Mouse (Mus musculus): Measurements from ENCODE around the gene Snx3. TPM values are rescaled to one million over a fixed set of nuclear protein-coding genes. Genes with fewer than 3 reads are reported as not detected.

The Snx3 gene
- polyA plus RNA-seq, 1 experiment from 2014 or later, result 292 TPM

GRCm38 (mm10) chr10:42521315-42521981, 19.6 kb downstream of the Snx3 start:
- ATAC-seq (ENCODE audit: low read depth), result no peak

GRCm38 (mm10) chr10:42522912-42523311, 21.1 kb downstream of the Snx3 start:
- 60% methylated on average over 2 of the region's 2 CpGs for WGBS
- no peak for ATAC-seq (ENCODE audit: low read depth)

More at GRCm38 (mm10) chr10:42521315-42521981, 19.6 kb downstream of the Snx3 start:
- Histone ChIP-seq H3K4me2 (ENCODE audit: low read depth, low read length) (no peak overlapping the region), H3K4me1 (ENCODE audit: control insufficient read depth, insufficient read depth, low read length) (no peaks in the 10 kb centered on the region), H3K9ac (replicated peaks; ENCODE audit: low read depth, low read length) (no peak overlapping the region), H3K27me3 (ENCODE audit: control insufficient read depth, insufficient read depth, low read length) (no peaks in the 10 kb centered on the region), H3K9me3 (ENCODE audit: control insufficient read depth, low read length) (no peaks in the 10 kb centered on the region), H3K4me3 (ENCODE audit: low read depth, low read length) (no peak overlapping the region), H3K36me3 (ENCODE audit: control insufficient read depth, insufficient read depth, low read length) (no peaks in the 10 kb centered on the region), H3K27ac (ENCODE audit: low read depth, low read length) (no peak overlapping the region)
- WGBS, result 59% methylated on average over 5 of the region's 5 CpGs

GRCm38 (mm10) chr10:42523556-42524162, 21.8 kb downstream of the Snx3 start:
- Histone ChIP-seq H3K36me3 (ENCODE audit: control insufficient read depth, insufficient read depth, low read length) (no peaks in the 10 kb centered on the region), H3K27ac (ENCODE audit: low read depth, low read length) (no peak overlapping the region), H3K9me3 (ENCODE audit: control insufficient read depth, low read length) (no peaks in the 10 kb centered on the region), H3K9ac (replicated peaks; ENCODE audit: low read depth, low read length) (no peak overlapping the region), H3K4me3 (ENCODE audit: low read depth, low read length) (no peak overlapping the region), H3K4me2 (ENCODE audit: low read depth, low read length) (no peak overlapping the region), H3K4me1 (ENCODE audit: control insufficient read depth, insufficient read depth, low read length) (no peaks in the 10 kb centered on the region), H3K27me3 (ENCODE audit: control insufficient read depth, insufficient read depth, low read length) (no peaks in the 10 kb centered on the region)
- 77% methylated on average over 11 of the region's 11 CpGs for WGBS
- ATAC-seq (ENCODE audit: low read depth), result no peak

More at GRCm38 (mm10) chr10:42522912-42523311, 21.1 kb downstream of the Snx3 start:
- H3K9ac ChIP-seq (replicated peaks; ENCODE audit: low read depth, low read length), result no peak overlapping the region
- no peaks in the 10 kb centered on the region for H3K9me3 ChIP-seq (ENCODE audit: control insufficient read depth, low read length)
- H3K27me3 ChIP-seq (ENCODE audit: control insufficient read depth, insufficient read depth, low read length), result no peaks in the 10 kb centered on the region
- no peak overlapping the region for H3K4me3 ChIP-seq (ENCODE audit: low read depth, low read length)
- no peaks in the 10 kb centered on the region for H3K36me3 ChIP-seq (ENCODE audit: control insufficient read depth, insufficient read depth, low read length)
- H3K4me2 ChIP-seq (ENCODE audit: low read depth, low read length), result no peak overlapping the region
- no peaks in the 10 kb centered on the region for H3K4me1 ChIP-seq (ENCODE audit: control insufficient read depth, insufficient read depth, low read length)
- no peak overlapping the region for H3K27ac ChIP-seq (ENCODE audit: low read depth, low read length)

- Histone ChIP-seq H3K36me3 (ENCODE audit: control insufficient read depth, insufficient read depth, low read length) (0 out of 2 replicates have a peak, but pooled peaks cover 3% of the 10 kb centered on the region), H3K4me3 (ENCODE audit: low read depth, low read length) (no peak overlapping the region), H3K4me2 (ENCODE audit: low read depth, low read length) (no peak overlapping the region), H3K27me3 (ENCODE audit: control insufficient read depth, insufficient read depth, low read length) (no peaks in the 10 kb centered on the region), H3K9me3 (ENCODE audit: control insufficient read depth, low read length) (no peaks in the 10 kb centered on the region), H3K4me1 (ENCODE audit: control insufficient read depth, insufficient read depth, low read length) (no peaks in the 10 kb centered on the region), H3K27ac (ENCODE audit: low read depth, low read length) (no peak overlapping the region), H3K9ac (replicated peaks; ENCODE audit: low read depth, low read length) (no peak overlapping the region)
- WGBS, result 100% methylated on average over 3 of the region's 3 CpGs
- no peak for ATAC-seq (ENCODE audit: low read depth)
Measured at GRCm38 (mm10) chr10:42525682-42526081, 23.9 kb downstream of the Snx3 start.

- Histone ChIP-seq H3K27me3 (ENCODE audit: control insufficient read depth, insufficient read depth, low read length) (no peaks in the 10 kb centered on the region), H3K4me2 (ENCODE audit: low read depth, low read length) (no peak overlapping the region), H3K9ac (replicated peaks; ENCODE audit: low read depth, low read length) (no peak overlapping the region), H3K9me3 (ENCODE audit: control insufficient read depth, low read length) (no peaks in the 10 kb centered on the region), H3K36me3 (ENCODE audit: control insufficient read depth, insufficient read depth, low read length) (0 out of 2 replicates have a peak, but pooled peaks cover 10% of the 10 kb centered on the region), H3K27ac (ENCODE audit: low read depth, low read length) (no peak overlapping the region), H3K4me1 (ENCODE audit: control insufficient read depth, insufficient read depth, low read length) (no peaks in the 10 kb centered on the region), H3K4me3 (ENCODE audit: low read depth, low read length) (no peak overlapping the region)
- WGBS, result 89% methylated on average over 11 of the region's 11 CpGs
- no peak for ATAC-seq (ENCODE audit: low read depth)
Measured at GRCm38 (mm10) chr10:42533836-42534453, 32.1 kb downstream of the Snx3 start.

- 89% methylated on average over 9 of the region's 9 CpGs for WGBS
- Histone ChIP-seq H3K36me3 (ENCODE audit: control insufficient read depth, insufficient read depth, low read length) (0 out of 2 replicates have a peak, but pooled peaks cover 8% of the 10 kb centered on the region), H3K9ac (replicated peaks; ENCODE audit: low read depth, low read length) (no peak overlapping the region), H3K9me3 (ENCODE audit: control insufficient read depth, low read length) (no peaks in the 10 kb centered on the region), H3K4me3 (ENCODE audit: low read depth, low read length) (no peak overlapping the region), H3K27ac (ENCODE audit: low read depth, low read length) (no peak overlapping the region), H3K4me2 (ENCODE audit: low read depth, low read length) (no peak overlapping the region), H3K4me1 (ENCODE audit: control insufficient read depth, insufficient read depth, low read length) (no peaks in the 10 kb centered on the region), H3K27me3 (ENCODE audit: control insufficient read depth, insufficient read depth, low read length) (no peaks in the 10 kb centered on the region)
- no peak for ATAC-seq (ENCODE audit: low read depth)
Measured at GRCm38 (mm10) chr10:42537571-42538316, 35.9 kb downstream of the Snx3 start.

GRCm38 (mm10) chr10:42545707-42546503, 44.1 kb downstream of the Snx3 start:
- Histone ChIP-seq H3K4me1 (ENCODE audit: control insufficient read depth, insufficient read depth, low read length) (no peaks in the 10 kb centered on the region), H3K27me3 (ENCODE audit: control insufficient read depth, insufficient read depth, low read length) (no peaks in the 10 kb centered on the region), H3K9ac (replicated peaks; ENCODE audit: low read depth, low read length) (no peak overlapping the region), H3K27ac (ENCODE audit: low read depth, low read length) (no peak overlapping the region), H3K4me3 (ENCODE audit: low read depth, low read length) (no peak overlapping the region), H3K9me3 (ENCODE audit: control insufficient read depth, low read length) (no peaks in the 10 kb centered on the region), H3K4me2 (ENCODE audit: low read depth, low read length) (no peak overlapping the region), H3K36me3 (ENCODE audit: control insufficient read depth, insufficient read depth, low read length) (no peaks in the 10 kb centered on the region)
- 86% methylated on average over 6 of the region's 6 CpGs for WGBS
- ATAC-seq (ENCODE audit: low read depth), result no peak

GRCm38 (mm10) chr10:42546507-42546906, 44.7 kb downstream of the Snx3 start:
- Histone ChIP-seq H3K4me3 (ENCODE audit: low read depth, low read length) (no peak overlapping the region), H3K9ac (replicated peaks; ENCODE audit: low read depth, low read length) (no peak overlapping the region), H3K4me1 (ENCODE audit: control insufficient read depth, insufficient read depth, low read length) (no peaks in the 10 kb centered on the region), H3K27me3 (ENCODE audit: control insufficient read depth, insufficient read depth, low read length) (no peaks in the 10 kb centered on the region), H3K36me3 (ENCODE audit: control insufficient read depth, insufficient read depth, low read length) (no peaks in the 10 kb centered on the region), H3K9me3 (ENCODE audit: control insufficient read depth, low read length) (no peaks in the 10 kb centered on the region), H3K27ac (ENCODE audit: low read depth, low read length) (no peak overlapping the region), H3K4me2 (ENCODE audit: low read depth, low read length) (no peak overlapping the region)
- ATAC-seq (ENCODE audit: low read depth), result no peak
- 88% methylated on average over 3 of the region's 3 CpGs for WGBS
